Comparison of ENCODE assay signal across 7 mouse cellular contexts in genomic region chr11:63924286-63924930, GRCm38 (mm10). TPM values are rescaled to one million over a fixed set of nuclear protein-coding genes. Genes with fewer than 3 reads are reported as not detected.
A peak's percentile ranks its signal among the peaks of the same experiment; 100 is the strongest.
DNase-seq lines count a peak whose midpoint lies in the region; ATAC-seq and TF ChIP-seq lines count a peak whose summit lies in the region.

No protein-coding gene starts in this region.

- TF ChIP-seq CTCF in midbrain, postnatal 0 days (IDR thresholded peaks at IDR 0.05): no peak

- ATAC-seq in midbrain, postnatal 0 days (ENCODE audit: low FRiP score): no peak
- ATAC-seq in granulocyte monocyte progenitor cell, adult 5-6 weeks (replicated peaks; ENCODE audit: poor library complexity, severe bottlenecking): peak; percentile 7
- no peak for ATAC-seq in limb, embryonic 14.5 days (ENCODE audit: low FRiP score, low read depth)
- no peak for ATAC-seq in cerebellum, adult (ENCODE audit: insufficient number of reproducible peaks, low FRiP score, low TSS enrichment)

- peak overlapping the region; percentile 4; the same call in 1 of the 2 replicates for H3K27ac ChIP-seq in midbrain, embryonic 10.5 days (replicated peaks)
- H3K27ac ChIP-seq in midbrain, postnatal 0 days (ENCODE audit: low read depth, low read length): no peak overlapping the region
- H3K27ac ChIP-seq in limb, embryonic 14.5 days (replicated peaks; ENCODE audit: low read depth, low read length): no peak overlapping the region

- no peak overlapping the region for H3K4me2 ChIP-seq in midbrain, postnatal 0 days (ENCODE audit: low read depth, low read length, poor library complexity, severe bottlenecking)
- H3K4me2 ChIP-seq in limb, embryonic 14.5 days (replicated peaks; ENCODE audit: low read depth, low read length, severe bottlenecking): peak overlapping the region; percentile 89; the same call in 1 of the 2 replicates

- H3K36me3 ChIP-seq in midbrain, embryonic 10.5 days: no peaks in the 10 kb centered on the region
- no peaks in the 10 kb centered on the region for H3K36me3 ChIP-seq in midbrain, postnatal 0 days (ENCODE audit: insufficient read depth, low read length)
- no peaks in the 10 kb centered on the region for H3K36me3 ChIP-seq in limb, embryonic 14.5 days (ENCODE audit: control insufficient read depth, insufficient read depth, low read length)

- H3K27me3 ChIP-seq in midbrain, embryonic 10.5 days (ENCODE audit: low read depth, poor library complexity, severe bottlenecking): peaks cover 77% of the 10 kb centered on the region
- H3K27me3 ChIP-seq in midbrain, postnatal 0 days (ENCODE audit: insufficient read depth, low read length): peaks cover 34% of the 10 kb centered on the region
- peaks cover 46% of the 10 kb centered on the region for H3K27me3 ChIP-seq in limb, embryonic 14.5 days (ENCODE audit: control insufficient read depth, insufficient read depth, low read length)

- peak; percentile 65 for DNase-seq in midbrain, embryonic 10.5 days (ENCODE audit: low spot score)
- no peak for DNase-seq in midbrain, postnatal 0 days (ENCODE audit: low spot score)
- peak; percentile 13 for DNase-seq in limb, embryonic 14.5 days (ENCODE audit: low spot score)
- peak; percentile 26 for DNase-seq in testis, postnatal 14 days (ENCODE audit: low spot score)
- no peak for DNase-seq in layer of hippocampus, postnatal 10 days (ENCODE audit: low spot score in 2 of 2)

- TF ChIP-seq POLR2A in limb, embryonic 14.5 days (IDR thresholded peaks at IDR 0.05; ENCODE audit: borderline replicate concordance, extremely low read depth, insufficient read depth, insufficient read length): no peak

- 1% methylated on average over 26 of the region's 26 CpGs for WGBS in midbrain, embryonic 10.5 days
- WGBS in midbrain, postnatal 0 days: 13% methylated on average over 26 of the region's 26 CpGs
- 7% methylated on average over 26 of the region's 26 CpGs for WGBS in limb, embryonic 14.5 days

- H3K9ac ChIP-seq in midbrain, postnatal 0 days (replicated peaks; ENCODE audit: low read length, poor library complexity, severe bottlenecking): no peak overlapping the region
- no peak overlapping the region for H3K9ac ChIP-seq in limb, embryonic 14.5 days (ENCODE audit: low read depth, low read length, severe bottlenecking)

- no peaks in the 10 kb centered on the region for H3K9me3 ChIP-seq in midbrain, embryonic 10.5 days (replicated peaks)
- H3K9me3 ChIP-seq in midbrain, postnatal 0 days (ENCODE audit: low read length): no peaks in the 10 kb centered on the region
- no peaks in the 10 kb centered on the region; the same call in 1 of the 2 replicates for H3K9me3 ChIP-seq in limb, embryonic 14.5 days (ENCODE audit: control insufficient read depth, low read length)

- peak overlapping the region; percentile 88; the same call in 1 of the 2 replicates for H3K4me3 ChIP-seq in midbrain, embryonic 10.5 days
- no peak overlapping the region for H3K4me3 ChIP-seq in midbrain, postnatal 0 days (ENCODE audit: low read depth, low read length)
- H3K4me3 ChIP-seq in limb, embryonic 14.5 days (replicated peaks; ENCODE audit: low read length): peak overlapping the region; percentile 63

- H3K4me1 ChIP-seq in midbrain, embryonic 10.5 days: peaks cover 58% of the 10 kb centered on the region
- peaks cover 12% of the 10 kb centered on the region; the same call in 1 of the 2 replicates for H3K4me1 ChIP-seq in midbrain, postnatal 0 days (ENCODE audit: insufficient read depth, low read length)
- peaks cover 7% of the 10 kb centered on the region; the same call in 1 of the 2 replicates for H3K4me1 ChIP-seq in limb, embryonic 14.5 days (ENCODE audit: control insufficient read depth, insufficient read depth, low read length)

RNA-seq across cellular contexts. Expression of gene Hs3st3b1, which starts 2.3 kb away (rescaled TPM):
- polyA plus RNA-seq in midbrain, embryonic 10.5 days (2016; fragmentation: Nextera tagmentation; extraction: Ambion mirVana): 15.6 and 19.4 TPM in 2 replicates
- 24.9 and 27.6 TPM in 2 replicates for total RNA-seq in midbrain, postnatal 0 days (2014; rRNA removed)
- 7.9 and 9.0 TPM in 2 replicates for polyA plus RNA-seq in midbrain, postnatal 0 days (2015; fragmentation: Nextera tagmentation; extraction: Ambion mirVana)
- total RNA-seq in granulocyte monocyte progenitor cell, adult 5-6 weeks (2014; fragmentation: Nextera tagmentation): 0.52 TPM in 1 of 2 replicates, not detected in the other
- 0.36 and 0.52 TPM in 2 replicates for total RNA-seq in granulocyte monocyte progenitor cell, adult 5-6 weeks (2017)
- 18.6 and 24.8 TPM in 2 replicates for polyA plus RNA-seq in limb, embryonic 14.5 days (2012; rRNA removed)
- 19.6 and 25.3 TPM in 2 replicates for polyA plus RNA-seq in limb, embryonic 14.5 days (2014; fragmentation: Nextera tagmentation; extraction: Ambion mirVana)
- total RNA-seq in layer of hippocampus, postnatal 10 days (2021): under 1 TPM; 0.39 to 0.74 TPM

Comparison
In these comparisons a context has a peak if more than half of its experiments do, and no peak if none do; other contexts are left out.
1. DNase-seq: peak in midbrain, embryonic 10.5 days (single experiment), limb, embryonic 14.5 days (single experiment) and testis, postnatal 14 days (single experiment); none in midbrain, postnatal 0 days (single experiment) and layer of hippocampus, postnatal 10 days (0 of 2).
2. RNA of gene Hs3st3b1, which starts 2.3 kb away (total RNA-seq): 24.9 to 27.6 TPM in midbrain, postnatal 0 days; 0.39 to 0.74 TPM in layer of hippocampus, postnatal 10 days and 0.36 to 0.52 TPM in granulocyte monocyte progenitor cell, adult 5-6 weeks; every median in the first group is over 10 times any median in the second.